Comparison of ENCODE assay signal across 8 mouse cellular contexts in genomic region chr15:92447708-92448147, GRCm38 (mm10). TPM values are rescaled to one million over a fixed set of nuclear protein-coding genes. Genes with fewer than 3 reads are reported as not detected.
DNase-seq lines count a peak whose midpoint lies in the region; ATAC-seq lines count a peak whose summit lies in the region.

No protein-coding gene starts in this region.

- H3K27ac ChIP-seq in kidney, embryonic 15.5 days: no peak overlapping the region

- ATAC-seq in kidney, embryonic 15.5 days (replicated peaks; ENCODE audit: low FRiP score): no peak

- no peaks in the 10 kb centered on the region for H3K27me3 ChIP-seq in kidney, embryonic 15.5 days

- H3K4me1 ChIP-seq in kidney, embryonic 15.5 days: no peaks in the 10 kb centered on the region

- H3K9me3 ChIP-seq in kidney, embryonic 15.5 days (replicated peaks): no peaks in the 10 kb centered on the region

- no peak overlapping the region for H3K4me2 ChIP-seq in kidney, embryonic 15.5 days

- WGBS in kidney, embryonic 15.5 days: 33% methylated on average over 8 of the region's 8 CpGs

- peak; percentile 66 for DNase-seq in kidney, postnatal 10 days
- no peak for DNase-seq in kidney, adult 11 months
- DNase-seq in cerebellum, postnatal 10 days: peak; percentile 82 to 87
- DNase-seq in forelimb bud, embryonic 11.5 days (ENCODE audit: low read depth, low spot score): peak; percentile 35
- peak; percentile 40 to 65 for DNase-seq in left cerebral cortex, postnatal 25 days (ENCODE audit: low spot score in 2 of 2)
- peak; percentile 52 for DNase-seq in right cerebral cortex, postnatal 25 days
- no peak for DNase-seq in urinary bladder, adult 18-20 months (ENCODE audit: low spot score in 2 of 2)

- no peak overlapping the region for H3K9ac ChIP-seq in kidney, embryonic 15.5 days

- intact Hi-C loops in left cerebral cortex, postnatal 25 days (cut with DNase I): loop anchor here (2.0 to 5.0 kb wide), 3 partner anchors 150 to 781 kb away; no protein-coding TSS in a partner anchor

- no peaks in the 10 kb centered on the region for H3K36me3 ChIP-seq in kidney, embryonic 15.5 days

- no peak overlapping the region for H3K4me3 ChIP-seq in kidney, embryonic 15.5 days (replicated peaks)

RNA-seq across cellular contexts. Expression of gene Pdzrn4, which starts 51.0 kb away (rescaled TPM):
- total RNA-seq in left cerebral cortex, postnatal 25 days (2021): 10 to 100 TPM; 11.4 to 13.0 TPM
- polyA plus RNA-seq in kidney, embryonic 15.5 days (2015; fragmentation: Nextera tagmentation; extraction: Ambion mirVana): 2.4 and 3.0 TPM in 2 replicates

Comparison
In these comparisons a context has a peak if more than half of its experiments do, and no peak if none do; other contexts are left out.
1. DNase-seq: peak in kidney, postnatal 10 days (single experiment), cerebellum, postnatal 10 days (2 of 2), forelimb bud, embryonic 11.5 days (single experiment), left cerebral cortex, postnatal 25 days (2 of 2) and right cerebral cortex, postnatal 25 days (single experiment); none in kidney, adult 11 months (single experiment) and urinary bladder, adult 18-20 months (0 of 2).